Mouse (Mus musculus) MN1 (cell line): ENCODE results near the gene Rbms3.

ENCODE experiments used
- DNase-seq: peaks from one replicate; pipeline ENCODE4 v3.0.0-alpha.2; 2016; ENCODE audit warnings: low spot score

Gene Rbms3

GRCm38 (mm10) chr9:116639597-116640301 lies 990.0 kb downstream of the Rbms3 start:
- DNase-seq = no peak

- no peak for DNase-seq
Observed at GRCm38 (mm10) chr9:116633786-116634185, 995.9 kb downstream of the Rbms3 start.

- no peak for DNase-seq
Observed at GRCm38 (mm10) chr9:116633075-116633474, 996.6 kb downstream of the Rbms3 start.

- no peak for DNase-seq
Observed at GRCm38 (mm10) chr9:116631816-116632215, 997.9 kb downstream of the Rbms3 start.

GRCm38 (mm10) chr9:116630805-116631204 lies 998.9 kb downstream of the Rbms3 start:
- no peak for DNase-seq

- DNase-seq = no peak
Observed at GRCm38 (mm10) chr9:116620434-116620833, 1009.3 kb downstream of the Rbms3 start.

- no peak for DNase-seq
Observed at GRCm38 (mm10) chr9:116618886-116619285, 1010.8 kb downstream of the Rbms3 start.

GRCm38 (mm10) chr9:116613276-116613675 lies 1016.4 kb downstream of the Rbms3 start:
- no peak for DNase-seq

GRCm38 (mm10) chr9:116596046-116596445 lies 1033.7 kb downstream of the Rbms3 start:
- DNase-seq = no peak

- no peak for DNase-seq
Observed at GRCm38 (mm10) chr9:116592486-116592885, 1037.2 kb downstream of the Rbms3 start.

- DNase-seq = no peak
Observed at GRCm38 (mm10) chr9:116591071-116591470, 1038.6 kb downstream of the Rbms3 start.

GRCm38 (mm10) chr9:116569680-116570079 lies 1060.0 kb downstream of the Rbms3 start:
- no peak for DNase-seq

GRCm38 (mm10) chr9:116566711-116567110 lies 1063.0 kb downstream of the Rbms3 start:
- DNase-seq = no peak

GRCm38 (mm10) chr9:116557781-116558180 lies 1071.9 kb downstream of the Rbms3 start:
- no peak for DNase-seq

GRCm38 (mm10) chr9:116556641-116557040 lies 1073.1 kb downstream of the Rbms3 start:
- peak; percentile 53 for DNase-seq

GRCm38 (mm10) chr9:116553181-116553580 lies 1076.5 kb downstream of the Rbms3 start:
- no peak for DNase-seq

- DNase-seq = no peak
Observed at GRCm38 (mm10) chr9:116546156-116546555, 1083.6 kb downstream of the Rbms3 start.

- DNase-seq = no peak
Observed at GRCm38 (mm10) chr9:116542793-116543192, 1086.9 kb downstream of the Rbms3 start.

GRCm38 (mm10) chr9:116541976-116542375 lies 1087.7 kb downstream of the Rbms3 start:
- no peak for DNase-seq

- DNase-seq = no peak
Observed at GRCm38 (mm10) chr9:116535709-116536108, 1094.0 kb downstream of the Rbms3 start.

- DNase-seq = no peak
Observed at GRCm38 (mm10) chr9:116533381-116533780, 1096.3 kb downstream of the Rbms3 start.

GRCm38 (mm10) chr9:116531121-116531520 lies 1098.6 kb downstream of the Rbms3 start:
- DNase-seq = no peak

- peak; percentile 64 for DNase-seq
Observed at GRCm38 (mm10) chr9:116524386-116524785, 1105.3 kb downstream of the Rbms3 start.
